ENCODE assay signal across 20 mouse cellular contexts in the genomic region with DNA sequence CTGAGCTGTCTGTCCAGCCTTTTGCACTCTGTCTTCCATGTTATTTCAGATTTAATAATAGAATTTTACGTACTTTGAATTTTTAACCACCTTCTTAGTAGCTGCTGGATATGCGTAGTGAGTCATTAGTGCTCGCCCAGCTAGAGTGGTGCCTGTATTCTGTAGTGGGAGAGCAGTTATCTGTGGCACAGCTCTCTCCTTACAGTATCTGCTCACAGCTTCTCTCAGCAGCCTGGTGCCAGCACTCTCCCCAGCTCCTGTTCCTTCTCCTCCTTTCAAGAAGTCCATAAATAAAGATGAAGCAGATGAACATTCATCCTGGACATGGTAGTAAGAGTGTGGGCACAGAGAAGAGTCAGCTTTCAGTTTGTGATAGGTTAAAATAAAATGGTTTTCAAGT.
DNase-seq lines count a peak whose midpoint lies in the region; ATAC-seq and TF ChIP-seq lines count a peak whose summit lies in the region.
"Had no signal": no experiment of that assay in that cellular context is flagged by ENCODE, and none has a peak within 500 bp of the region (broad histone marks: within the 10 kb centered on the region; RNA-seq: fewer than 3 reads in every experiment).

No protein-coding gene starts in this region.

- peak overlapping the region; percentile 1; the same call in 1 of the 2 replicates for H3K27ac ChIP-seq in layer of hippocampus, adult 2 months
- H3K27ac ChIP-seq: forebrain, embryonic 10.5 days; forebrain, embryonic 13.5 days; hindbrain, embryonic 12.5 days; hindbrain, embryonic 15.5 days had no signal

- ATAC-seq in frontal cortex, adult (ENCODE audit: low TSS enrichment), result peak; percentile 96
- ATAC-seq: activated CD4-positive, CD25-positive, alpha-beta regulatory T cell, adult 4 months; forebrain, embryonic 13.5 days; forebrain, embryonic 16.5 days had no signal

- H3K4me3 ChIP-seq in layer of hippocampus, adult 2 months, result no peak overlapping the region
- H3K4me3 ChIP-seq: forebrain, embryonic 10.5 days; forebrain, embryonic 13.5 days; hindbrain, embryonic 12.5 days; hindbrain, embryonic 15.5 days had no signal

- no peak for DNase-seq in frontal cortex, postnatal 25 days (ENCODE audit: low spot score in 2 of 2)
- DNase-seq in layer of hippocampus, adult 2 months (ENCODE audit: low spot score in 2 of 2), result no peak
- DNase-seq in layer of hippocampus, postnatal 10 days (ENCODE audit: low spot score in 2 of 2), result no peak
- DNase-seq in right cerebral cortex, adult 18-20 months, result peak; percentile 41
- DNase-seq in right cerebral cortex, postnatal 14 days, result no peak
- peak; percentile 41 for DNase-seq in telencephalon, adult 2 months (ENCODE audit: low read depth, low spot score)
- no peak for DNase-seq in urinary bladder, postnatal 25 days (ENCODE audit: low spot score)
- DNase-seq: adrenal gland, adult 8-10 months; adrenal gland, postnatal 25 days; cerebellum, adult 18-20 months; cerebellum, adult 9-10 months; cerebellum, postnatal 14 days; gastrocnemius, postnatal 36 days had no signal

- no peak for TF ChIP-seq CTCF in layer of hippocampus, adult 2 months (conservative IDR thresholded peaks at IDR 0.05)

Comparison
In these comparisons a context has a peak if more than half of its experiments do, and no peak if none do; other contexts are left out.
1. DNase-seq: peak in right cerebral cortex, adult 18-20 months (single experiment) and telencephalon, adult 2 months (single experiment); none in frontal cortex, postnatal 25 days (0 of 2), layer of hippocampus, adult 2 months (0 of 2), layer of hippocampus, postnatal 10 days (0 of 2), right cerebral cortex, postnatal 14 days (single experiment) and urinary bladder, postnatal 25 days (single experiment).